Mouse (Mus musculus) activated CD4-positive, CD25-positive, alpha-beta regulatory T cell (primary cell): ENCODE data around the gene Ranbp6. TPM values are rescaled to one million over a fixed set of nuclear protein-coding genes. Genes with fewer than 3 reads are reported as not detected.

Experiments used
- polyA plus RNA-seq, 2 experiments: library from polyadenylated mRNA; unstranded; fragments of 100-300 nt; shearing (Covaris generic); gene quantifications; one replicate each; pipeline ENCODE4 v1.2.1; 2017

The Ranbp6 gene
- 10 to 100 TPM in 1 of 2 experiments, 1 to 10 TPM in 1; 9.4 to 12.2 TPM for polyA plus RNA-seq

GRCm38 (mm10) chr19:29812581-29813460 is at the start of gene Ranbp6:
Gene Ranbp6, minus strand, starts transcription at chr19:29812974.

DNA sequence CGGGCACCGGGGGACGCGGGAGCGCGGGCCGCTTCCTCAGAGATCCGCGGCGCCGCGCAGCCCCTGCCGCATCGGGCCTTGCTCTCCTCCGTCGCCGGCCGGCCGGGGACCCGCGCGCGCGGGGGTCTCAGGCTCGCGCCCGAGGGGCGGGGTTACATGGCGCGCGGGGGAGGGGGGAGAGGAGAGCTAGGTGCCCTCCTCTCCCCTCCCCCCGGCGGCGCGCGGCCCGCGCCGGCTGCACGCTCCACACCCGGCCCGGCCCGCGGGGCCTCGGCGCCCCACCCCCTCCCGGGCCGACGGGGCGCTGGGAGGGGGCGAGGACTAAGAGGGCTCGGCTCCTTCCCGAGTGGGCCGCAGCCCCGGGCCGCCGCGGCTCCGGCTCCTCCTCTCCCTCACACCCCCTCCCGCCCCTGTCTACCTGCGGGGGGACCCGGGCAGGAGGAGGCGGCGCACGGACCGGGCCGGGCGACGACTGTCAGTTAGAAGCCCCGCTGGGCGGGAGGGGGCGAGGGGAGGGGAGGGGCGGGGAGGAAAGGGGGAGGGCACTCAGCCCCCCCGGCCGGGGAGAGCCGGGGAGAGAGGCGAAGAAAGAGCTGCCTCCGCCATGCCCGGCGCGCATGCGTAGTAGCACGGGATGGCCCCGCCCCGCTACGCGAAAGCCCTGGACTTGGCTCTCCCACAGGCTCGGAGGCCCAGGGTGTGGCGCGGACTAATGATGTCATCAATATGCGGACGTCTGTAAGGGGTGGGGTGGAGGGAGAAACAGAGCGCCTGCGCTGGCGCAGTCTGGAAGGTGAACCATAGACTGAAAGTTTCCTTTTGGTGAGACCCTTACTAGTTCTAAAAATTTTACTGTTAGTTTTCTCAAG is 6.6 kb downstream of the Ranbp6 start, which contains the start of gene 9930021J03Rik:
9930021J03Rik (minus strand) TSS at position 73 of the 869 bp plus-strand sequence.

Other genes starting within 250 kb of the Ranbp6 start
- gene Ermp1, start 164.6 kb downstream of the Ranbp6 start, polyA plus RNA-seq, result 10 to 100 TPM; 21.7 to 55.2 TPM
- under 1 TPM in 1 of 2 experiments, not detected in 1; 0.41 TPM for gene Mlana, start 115.2 kb downstream of the Ranbp6 start, polyA plus RNA-seq
- gene 9930021J03Rik, start 7.0 kb downstream of the Ranbp6 start, polyA plus RNA-seq, result 1 to 10 TPM; 6.5 to 8.8 TPM
- gene Il33, start 112.1 kb upstream of the Ranbp6 start, polyA plus RNA-seq, result not detected
- gene Trpd52l3, start 190.8 kb upstream of the Ranbp6 start, polyA plus RNA-seq, result not detected
- gene Uhrf2, start 217.5 kb upstream of the Ranbp6 start, polyA plus RNA-seq, result 100 to 1,000 TPM in 1 of 2 experiments, 10 to 100 TPM in 1; 65.3 to 116 TPM